Mouse (Mus musculus): ENCODE measurements around the gene Ccm2l.

- TF ChIP-seq ZNF384 (IDR thresholded peaks at IDR 0.05; ENCODE audit: low read depth, low read length), result no peak
- no peak for TF ChIP-seq CHD2 (IDR thresholded peaks at IDR 0.05; ENCODE audit: low read depth, low read length)
These were observed 54.4 kb downstream of the Ccm2l start for GRCm38 (mm10) chr2:153120126-153120525.

Data from ES-E14 (cell line).